Mouse (Mus musculus) liver, embryonic 14.5 days (tissue): Measurements from ENCODE around the gene Snx8.

Experiments
- CTCF ChIP-seq: IDR thresholded peaks from 2 replicates; pipeline ENCODE4 v1.5.1; 2016; ENCODE audit warnings: antibody characterized with exemption, low read depth, control low read depth
- EP300 ChIP-seq: IDR thresholded peaks from 2 replicates; pipeline ENCODE4 v1.6.1; 2016; ENCODE audit warnings: antibody characterized with exemption, low read depth

GRCm38 (mm10) chr5:140405126-140405525 is 16.1 kb upstream of the Snx8 start:
- TF ChIP-seq CTCF (no peak), EP300 (no peak)
